Mouse (Mus musculus): ENCODE data around the gene Cd248.

DNA sequence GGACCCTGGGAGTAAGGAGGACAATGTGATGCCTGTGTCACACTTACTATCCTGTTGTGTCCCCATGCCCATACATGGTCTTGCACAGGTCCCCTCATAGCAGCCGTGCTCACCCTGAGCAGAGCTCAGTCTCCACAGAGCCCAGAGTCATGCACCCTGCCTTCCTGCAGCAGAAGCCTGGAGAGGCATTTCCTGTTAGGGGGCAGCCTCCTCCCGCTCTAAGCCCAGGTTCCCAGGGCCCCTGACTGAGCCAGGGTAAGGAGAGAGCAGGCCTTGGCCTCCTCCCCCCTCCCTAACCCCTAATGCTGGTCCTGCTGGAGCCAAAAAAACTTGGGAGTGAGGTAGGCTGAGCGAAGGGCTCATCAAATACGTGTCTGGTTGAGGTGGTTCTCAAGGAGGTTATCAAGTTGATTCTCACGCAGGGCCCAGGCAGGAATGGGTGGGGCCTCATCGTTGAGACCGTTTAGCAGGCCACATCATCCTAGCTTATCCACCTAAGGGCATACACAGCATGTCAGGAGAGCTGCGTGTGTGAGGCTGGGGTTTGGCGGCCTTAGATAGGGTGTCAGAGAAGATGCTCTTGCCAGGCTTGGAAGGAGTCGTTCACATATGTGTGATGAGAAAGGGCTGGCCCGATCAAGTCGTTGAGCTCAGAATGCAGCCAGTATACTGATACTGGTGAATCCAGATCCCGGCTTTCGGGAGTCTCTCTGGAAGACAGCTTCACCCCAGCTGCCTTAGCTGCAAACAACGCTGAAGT lies 658 bp upstream of the Cd248 start:
- TF ChIP-seq CTCF (IDR thresholded peaks at IDR 0.05; ENCODE audit: control insufficient read depth, insufficient read depth, low read length), result no peak
- no peak for TF ChIP-seq POLR2A (IDR thresholded peaks at IDR 0.05; ENCODE audit: borderline replicate concordance, control insufficient read depth, low read depth, low read length)
